Mouse (Mus musculus) brain, adult 2 months (tissue): ENCODE measurements at regions not wholly inside any gene's neighbourhood (a gene's known extent, or its start where the extent isn't known, plus 50 kb on each side); places are given as distances from the start of the nearest gene placed in this dataset.

Experiments used
- DNase-seq: peaks from one replicate; pipeline ENCODE4 v3.0.0; 2011; ENCODE audit warnings: low read depth, low spot score

DNA sequence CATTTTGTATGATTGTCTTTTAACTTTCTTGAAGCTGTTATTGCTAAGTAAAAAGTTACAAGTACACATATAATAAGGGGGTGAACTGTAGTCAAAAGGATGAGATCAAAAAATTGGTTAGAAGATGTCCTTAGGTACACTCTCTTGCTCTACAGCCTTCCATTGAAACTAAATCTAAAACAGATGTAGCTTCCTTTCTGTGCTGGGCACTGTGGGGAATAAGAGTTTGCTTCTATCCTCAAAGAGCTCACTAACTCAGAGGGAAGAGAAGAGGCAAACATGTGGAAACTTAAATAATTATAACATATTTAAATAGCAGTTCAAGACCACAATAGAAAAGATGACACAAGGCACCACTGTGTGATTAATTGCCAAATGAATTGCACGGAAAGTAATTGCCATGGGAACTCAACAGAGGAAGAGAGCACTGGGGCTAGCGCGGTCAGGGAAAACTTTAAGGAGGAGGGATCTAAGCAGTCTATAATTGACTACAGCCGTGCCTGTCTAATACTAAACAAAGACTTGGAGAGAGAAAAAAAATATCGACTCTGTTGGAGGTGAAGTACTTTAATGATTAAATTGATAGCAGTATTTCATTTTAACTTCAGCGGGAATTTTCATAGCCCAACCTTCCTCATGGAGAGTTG lies 57.9 kb upstream of the Ammecr1 start:
- DNase-seq: no peak

DNA sequence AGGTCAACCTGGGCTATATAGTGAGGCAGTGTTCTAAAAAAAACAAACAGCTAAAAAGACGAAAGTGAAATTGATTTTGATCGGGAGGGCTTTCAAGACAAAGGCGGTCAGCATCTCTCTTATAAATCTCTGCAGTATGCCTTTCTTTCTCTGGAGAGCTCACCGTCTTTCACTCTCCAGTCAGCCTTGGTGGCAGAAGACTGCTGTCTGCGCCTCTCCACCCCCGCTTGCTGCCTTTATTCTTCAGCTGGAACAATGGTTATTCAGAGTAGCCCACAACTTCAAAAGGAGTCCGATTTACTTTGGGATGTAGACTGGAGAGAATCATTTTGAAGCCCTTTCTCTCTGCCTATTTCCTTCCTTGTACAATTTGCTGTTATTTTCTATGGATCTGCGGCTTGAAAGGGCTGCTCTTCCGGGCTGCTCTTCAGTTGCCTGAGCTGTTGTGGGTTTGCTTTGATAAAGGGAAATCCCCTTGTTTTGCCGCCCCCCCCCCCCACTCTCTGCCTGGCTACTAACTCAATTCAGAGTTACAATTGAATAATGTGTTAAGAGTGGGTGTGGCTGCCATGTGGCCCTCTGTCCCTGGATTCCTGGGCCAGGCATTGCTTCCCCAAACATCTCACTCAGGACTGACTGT lies 64.0 kb upstream of the Ammecr1 start:
- peak; percentile 9 for DNase-seq

DNA sequence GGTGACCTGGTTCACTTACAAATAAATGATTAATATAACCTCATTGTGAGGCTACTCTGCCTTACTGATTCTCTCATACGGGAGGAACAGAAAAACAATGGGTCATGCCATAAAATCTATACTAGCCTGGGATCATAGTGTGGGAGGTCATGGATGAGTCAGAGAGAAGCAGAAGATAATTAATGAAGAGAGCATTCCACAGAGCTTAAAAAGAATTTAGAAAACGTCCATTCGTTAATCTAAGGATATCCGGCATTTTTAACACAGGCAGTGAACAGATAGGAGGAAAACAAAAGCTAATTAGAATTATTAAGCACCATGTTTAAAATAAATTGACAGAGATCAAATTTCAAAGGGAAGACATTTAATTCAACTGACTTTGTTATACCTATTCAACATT lies 59.5 kb upstream of the Rtl9 start:
- no peak for DNase-seq

DNA sequence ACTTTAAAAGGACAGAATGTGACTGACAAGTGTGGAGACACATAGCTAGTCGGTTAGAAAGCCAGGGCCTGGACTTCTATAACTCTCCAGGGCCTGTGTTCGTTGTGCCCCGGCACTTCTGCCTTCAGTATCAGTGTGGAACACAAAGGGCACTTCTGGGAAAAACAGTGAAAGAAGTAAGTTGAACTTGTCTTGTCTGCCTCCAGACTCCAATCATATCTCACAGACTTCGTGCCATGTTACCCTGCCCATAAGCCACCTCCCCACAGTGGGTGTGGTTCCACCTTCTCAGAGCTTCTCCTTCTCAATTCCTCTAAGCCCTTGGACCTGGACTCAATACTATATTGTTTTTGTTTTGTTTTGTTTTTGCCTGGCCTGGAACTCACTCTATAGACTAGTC lies 55.1 kb upstream of the Rtl9 start:
- no peak for DNase-seq

DNA sequence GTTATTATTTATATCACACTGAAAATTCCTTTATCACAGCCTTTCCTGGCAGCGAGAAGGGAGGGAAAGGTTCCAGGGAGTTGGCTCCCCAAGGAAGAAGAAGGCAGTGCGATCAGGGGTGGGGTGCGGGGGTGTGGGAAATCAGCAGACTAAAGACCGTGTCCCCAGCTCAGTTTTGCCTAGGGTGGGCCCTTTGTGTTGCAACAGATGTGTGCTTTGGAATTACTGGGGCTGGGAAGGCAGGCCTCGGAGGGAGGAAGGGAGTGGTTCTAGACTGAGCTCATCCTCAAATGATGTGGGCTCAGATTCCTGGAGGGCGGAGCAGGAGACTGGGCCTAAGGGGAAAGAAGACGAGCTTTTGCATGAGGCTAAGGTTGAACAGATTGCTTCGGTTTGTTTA lies 53.1 kb upstream of the Rtl9 start:
- no peak for DNase-seq
